Mouse (Mus musculus) heart, postnatal 0 days (tissue): ENCODE measurements around the gene Olig2.

ENCODE experiments used
- CTCF ChIP-seq: IDR thresholded peaks from 2 replicates; pipeline ENCODE4 v1.5.1; 2016; ENCODE audit warnings: antibody characterized with exemption, control low read depth, low read depth
- EP300 ChIP-seq: IDR thresholded peaks from 2 replicates; pipeline ENCODE4 v1.6.1; 2016; ENCODE audit warnings: antibody characterized with exemption, low read depth

DNA sequence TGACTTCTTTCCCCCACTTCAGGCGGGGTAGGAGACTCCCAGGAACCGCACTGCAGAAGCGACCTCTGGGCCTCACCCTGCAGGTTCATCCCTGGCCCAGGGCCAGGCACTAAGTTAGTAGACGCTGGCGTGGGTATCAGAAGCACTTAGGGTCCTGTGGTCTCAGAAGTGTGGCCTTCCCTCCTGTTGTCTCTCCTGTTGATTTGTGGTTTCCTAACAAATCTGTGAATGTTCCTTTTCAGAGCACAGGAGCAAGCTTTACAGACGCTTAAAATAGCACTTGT lies 2.4 kb downstream of the Olig2 start:
- TF ChIP-seq EP300, result no peak
- no peak for TF ChIP-seq CTCF
